Mouse (Mus musculus) embryonic fibroblast, embryonic 13.5 days (primary cell): ENCODE data around the gene Rab3il1.

ENCODE experiments used
- CTCF ChIP-seq: IDR thresholded peaks from 2 replicates; pipeline ENCODE4 v1.5.1; 2011; ENCODE audit warnings: mild to moderate bottlenecking, control low read depth, low read length, moderate library complexity, borderline replicate concordance; ENCODE audit not compliant: insufficient read depth
- POLR2A ChIP-seq: IDR thresholded peaks from 2 replicates; pipeline ENCODE4 v1.6.1; 2011; ENCODE audit warnings: low read depth, mild to moderate bottlenecking, control low read depth, low read length, moderate library complexity

DNA sequence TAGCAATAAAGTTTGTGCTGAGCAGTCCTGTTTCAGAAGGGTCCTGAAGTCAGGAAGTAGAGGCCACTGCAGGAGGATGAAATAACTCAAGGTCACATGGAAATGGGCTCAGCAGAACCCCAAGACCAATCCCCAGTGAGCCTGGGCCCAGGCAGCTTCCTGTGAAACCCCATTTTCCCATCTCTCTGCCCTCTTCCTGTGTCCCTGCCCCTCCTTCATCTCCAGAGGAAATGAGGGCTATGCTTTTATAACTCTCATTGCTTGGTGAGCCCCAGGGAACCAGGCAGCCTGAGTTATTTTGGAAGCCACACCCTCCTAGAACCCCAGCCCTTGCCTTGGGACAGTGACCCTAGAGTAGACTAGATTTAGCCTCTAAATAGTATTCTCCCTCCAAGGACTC is 48.1 kb downstream of the Rab3il1 start:
- no peak for TF ChIP-seq CTCF
- no peak for TF ChIP-seq POLR2A
